Mouse (Mus musculus): ENCODE data around the gene Asl. TPM values are rescaled to one million over a fixed set of nuclear protein-coding genes. Genes with fewer than 3 reads are reported as not detected.

Asl gene
- polyA plus RNA-seq (2015; fragmentation: Nextera tagmentation; extraction: Ambion mirVana) = 40.3 and 44.4 TPM in 2 replicates

GRCm38 (mm10) chr5:130029142-130029897 is at the start of gene Asl, which contains the start of gene Crcp:
Gene Asl (minus strand): TSS chr5:130029247.
Gene Crcp (plus strand): TSS chr5:130029290.
- H3K27me3 ChIP-seq = peaks cover 20% of the 10 kb centered on the region
- 3% methylated on average over 51 of the region's 51 CpGs for WGBS

GRCm38 (mm10) chr5:130078834-130079156 is 49.7 kb upstream of the Asl start:
- Histone ChIP-seq H3K4me2 (peak overlapping the region; percentile 61), H3K27ac (replicated peaks) (peak overlapping the region; percentile 85), H3K36me3 (peaks cover 5% of the 10 kb centered on the region), H3K27me3 (no peaks in the 10 kb centered on the region), H3K4me1 (replicated peaks) (peaks cover 15% of the 10 kb centered on the region), H3K4me3 (peak overlapping the region; percentile 73), H3K9ac (peak overlapping the region; percentile 88), H3K9me3 (no peaks in the 10 kb centered on the region)
- ATAC-seq (ENCODE audit: low read depth) = peak; percentile 32
- whole genome bisulfite sequencing = 44% methylated on average over 6 of the region's 6 CpGs

More at GRCm38 (mm10) chr5:130029142-130029897, at the start of gene Asl, which contains the start of gene Crcp:
- Histone ChIP-seq H3K4me3 (peak within 1 kb of the TSS; percentile 69), H3K9ac (peak within 1 kb of the TSS; percentile 85), H3K4me2 (peak within 1 kb of the TSS; percentile 79), H3K9me3 (no peaks in the 10 kb centered on the region), H3K36me3 (no peaks in the 10 kb centered on the region), H3K4me1 (replicated peaks) (peaks cover 9% of the 10 kb centered on the region), H3K27ac (replicated peaks) (peak within 1 kb of the TSS; percentile 96)
- ATAC-seq (ENCODE audit: low read depth) = peak; percentile 85

- Histone ChIP-seq H3K4me2 (peak overlapping the region; percentile 61), H3K4me3 (no peak overlapping the region; the same call in 1 of the 2 replicates), H3K27ac (replicated peaks) (peak overlapping the region; percentile 85; the same call in 1 of the 2 replicates), H3K27me3 (no peaks in the 10 kb centered on the region), H3K36me3 (peaks cover 5% of the 10 kb centered on the region), H3K4me1 (replicated peaks) (peaks cover 15% of the 10 kb centered on the region), H3K9me3 (no peaks in the 10 kb centered on the region), H3K9ac (peak overlapping the region; percentile 88; the same call in 1 of the 2 replicates)
- WGBS = 81% methylated on average over 9 of the region's 9 CpGs
- ATAC-seq (ENCODE audit: low read depth) = no peak
Observed at GRCm38 (mm10) chr5:130078096-130078833, 49.2 kb upstream of the Asl start.

- 62% methylated on average over 6 of the region's 6 CpGs for WGBS
- Histone ChIP-seq H3K4me3 (no peak overlapping the region), H3K27me3 (no peaks in the 10 kb centered on the region), H3K4me1 (replicated peaks) (peaks cover 15% of the 10 kb centered on the region), H3K9ac (no peak overlapping the region), H3K27ac (replicated peaks) (no peak overlapping the region), H3K4me2 (no peak overlapping the region), H3K9me3 (no peaks in the 10 kb centered on the region), H3K36me3 (peaks cover 2% of the 10 kb centered on the region; the same call in 1 of the 2 replicates)
- ATAC-seq (ENCODE audit: low read depth) = no peak
Observed at GRCm38 (mm10) chr5:130076396-130076795, 47.3 kb upstream of the Asl start.

GRCm38 (mm10) chr5:130074491-130074890 is 45.4 kb upstream of the Asl start:
- ATAC-seq (ENCODE audit: low read depth) = no peak
- Histone ChIP-seq H3K9me3 (no peaks in the 10 kb centered on the region), H3K27me3 (no peaks in the 10 kb centered on the region), H3K27ac (replicated peaks) (no peak overlapping the region), H3K4me3 (no peak overlapping the region), H3K4me1 (replicated peaks) (peaks cover 5% of the 10 kb centered on the region; the same call in 1 of the 2 replicates), H3K36me3 (no peaks in the 10 kb centered on the region), H3K4me2 (no peak overlapping the region), H3K9ac (no peak overlapping the region)
- WGBS = 68% methylated on average over 6 of the region's 6 CpGs

- no peak within 1 kb of the TSS for H3K4me2 ChIP-seq
- H3K4me1 ChIP-seq (replicated peaks) = no peaks in the 10 kb centered on the region
- H3K36me3 ChIP-seq = no peaks in the 10 kb centered on the region
- no peak within 1 kb of the TSS for H3K4me3 ChIP-seq
- ATAC-seq (ENCODE audit: low read depth) = no peak
- no peak within 1 kb of the TSS for H3K27ac ChIP-seq (replicated peaks)
- H3K9me3 ChIP-seq = 0 out of 2 replicates have a peak, but pooled peaks cover 3% of the 10 kb centered on the region
- H3K27me3 ChIP-seq = no peaks in the 10 kb centered on the region
- WGBS = 91% methylated on average over 6 of the region's 6 CpGs
- H3K9ac ChIP-seq = no peak within 1 kb of the TSS
Observed at GRCm38 (mm10) chr5:130073026-130073425, 44.0 kb upstream of the Asl start, which contains the start of gene Tpst1. Gene Tpst1 (plus strand): TSS chr5:130073326.

- Histone ChIP-seq H3K36me3 (0 out of 2 replicates have a peak, but pooled peaks cover 2% of the 10 kb centered on the region), H3K27ac (replicated peaks) (no peak overlapping the region), H3K4me2 (no peak overlapping the region), H3K4me1 (replicated peaks) (no peaks in the 10 kb centered on the region), H3K9ac (no peak overlapping the region), H3K27me3 (no peaks in the 10 kb centered on the region), H3K9me3 (peaks cover 3% of the 10 kb centered on the region; the same call in 1 of the 2 replicates), H3K4me3 (no peak overlapping the region)
- 74% methylated on average over 3 of the region's 3 CpGs for WGBS
- ATAC-seq (ENCODE audit: low read depth) = no peak
Observed at GRCm38 (mm10) chr5:130067841-130068264, 38.8 kb upstream of the Asl start.

GRCm38 (mm10) chr5:130065579-130065978 is 36.5 kb upstream of the Asl start:
- no peak overlapping the region for H3K27ac ChIP-seq (replicated peaks)
- ATAC-seq (ENCODE audit: low read depth) = no peak
- H3K4me1 ChIP-seq (replicated peaks) = no peaks in the 10 kb centered on the region
- H3K4me3 ChIP-seq = no peak overlapping the region
- H3K9me3 ChIP-seq = peaks cover 3% of the 10 kb centered on the region; the same call in 1 of the 2 replicates
- no peak overlapping the region for H3K4me2 ChIP-seq
- peaks cover 19% of the 10 kb centered on the region for H3K36me3 ChIP-seq
- WGBS = 95% methylated on average over 1 of the region's 1 CpGs
- H3K27me3 ChIP-seq = no peaks in the 10 kb centered on the region
- no peak overlapping the region for H3K9ac ChIP-seq

- WGBS = 81% methylated on average over 2 of the region's 2 CpGs
- H3K36me3 ChIP-seq = peaks cover 30% of the 10 kb centered on the region
- no peak for ATAC-seq (ENCODE audit: low read depth)
- H3K27me3 ChIP-seq = no peaks in the 10 kb centered on the region
- no peaks in the 10 kb centered on the region; the same call in 1 of the 2 replicates for H3K9me3 ChIP-seq
- H3K9ac ChIP-seq = no peak overlapping the region
- no peak overlapping the region for H3K27ac ChIP-seq (replicated peaks)
- H3K4me1 ChIP-seq (replicated peaks) = no peaks in the 10 kb centered on the region
- H3K4me2 ChIP-seq = no peak overlapping the region
- H3K4me3 ChIP-seq = no peak overlapping the region
Observed at GRCm38 (mm10) chr5:130063760-130064159, 34.7 kb upstream of the Asl start.

GRCm38 (mm10) chr5:130062096-130062495 is 33.0 kb upstream of the Asl start:
- peaks cover 30% of the 10 kb centered on the region for H3K36me3 ChIP-seq
- no peak overlapping the region for H3K9ac ChIP-seq
- peak overlapping the region; percentile 28; the same call in 1 of the 2 replicates for H3K27ac ChIP-seq (replicated peaks)
- no peaks in the 10 kb centered on the region for H3K4me1 ChIP-seq (replicated peaks)
- no peak for ATAC-seq (ENCODE audit: low read depth)
- no peaks in the 10 kb centered on the region; the same call in 1 of the 2 replicates for H3K9me3 ChIP-seq
- no peak overlapping the region for H3K4me2 ChIP-seq
- no peaks in the 10 kb centered on the region for H3K27me3 ChIP-seq
- no peak overlapping the region for H3K4me3 ChIP-seq
- WGBS = 84% methylated on average over 2 of the region's 2 CpGs

GRCm38 (mm10) chr5:130060329-130060665 is 31.2 kb upstream of the Asl start:
- H3K4me2 ChIP-seq = no peak overlapping the region
- WGBS = 90% methylated on average over 4 of the region's 4 CpGs
- no peaks in the 10 kb centered on the region for H3K27me3 ChIP-seq
- peaks cover 35% of the 10 kb centered on the region for H3K36me3 ChIP-seq
- H3K9me3 ChIP-seq = no peaks in the 10 kb centered on the region
- H3K9ac ChIP-seq = no peak overlapping the region
- no peak overlapping the region for H3K4me3 ChIP-seq
- H3K27ac ChIP-seq (replicated peaks) = peak overlapping the region; percentile 23; the same call in 1 of the 2 replicates
- no peak for ATAC-seq (ENCODE audit: low read depth)
- no peaks in the 10 kb centered on the region for H3K4me1 ChIP-seq (replicated peaks)
